Mouse (Mus musculus): ENCODE data around the gene Atp11c. TPM values are rescaled to one million over a fixed set of nuclear protein-coding genes. Genes with fewer than 3 reads are reported as not detected.
A peak's percentile ranks its signal among the peaks of the same experiment; 100 is the strongest.

Atp11c gene
- polyA plus RNA-seq, 2 experiments, result 3.4 to 4.9 TPM

- no peaks in the 10 kb centered on the region for H3K36me3 ChIP-seq (replicated peaks; ENCODE audit: control insufficient read depth, insufficient read depth, low read depth)
- H3K27me3 ChIP-seq (ENCODE audit: control insufficient read depth, insufficient read depth, low read length), result no peaks in the 10 kb centered on the region
- no peak overlapping the region for H3K27ac ChIP-seq
- TF ChIP-seq CTCF (IDR thresholded peaks at IDR 0.05; ENCODE audit: low read depth) (no peak), EP300 (IDR thresholded peaks at IDR 0.05; ENCODE audit: low read depth) (no peak)
- no peak for ATAC-seq (ENCODE audit: insufficient read depth)
- no peaks in the 10 kb centered on the region for H3K4me1 ChIP-seq (replicated peaks; ENCODE audit: control insufficient read depth in 2 of 2, insufficient read depth in 2 of 2, low read length in 1 of 2)
- H3K4me2 ChIP-seq (ENCODE audit: low read depth), result no peak overlapping the region
- WGBS (ENCODE audit: insufficient replicate concordance), result 50% methylated on average over 1 of the region's 1 CpGs
- H3K9me3 ChIP-seq (ENCODE audit: control insufficient read depth, low read length), result no peaks in the 10 kb centered on the region
- H3K9ac ChIP-seq (replicated peaks), result no peak overlapping the region
- H3K4me3 ChIP-seq (ENCODE audit: insufficient read depth in 1 of 2, low read depth in 2 of 2, low read length in 2 of 2), result no peak overlapping the region
- no peak for DNase-seq (ENCODE audit: low read depth in 3 of 3, low spot score in 3 of 3)
Measured at GRCm38 (mm10) chrX:60348741-60349140, 243.8 kb downstream of the Atp11c start.

- no peak overlapping the region for H3K4me2 ChIP-seq (ENCODE audit: low read depth)
- H3K4me3 ChIP-seq (ENCODE audit: insufficient read depth in 1 of 2, low read depth in 2 of 2, low read length in 2 of 2), result no peak overlapping the region
- no peak for ATAC-seq (ENCODE audit: insufficient read depth)
- no peaks in the 10 kb centered on the region for H3K4me1 ChIP-seq (replicated peaks; ENCODE audit: control insufficient read depth in 2 of 2, insufficient read depth in 2 of 2, low read length in 1 of 2)
- H3K27ac ChIP-seq, result no peak overlapping the region
- no peak for DNase-seq (ENCODE audit: low read depth in 3 of 3, low spot score in 3 of 3)
- no peaks in the 10 kb centered on the region for H3K36me3 ChIP-seq (replicated peaks; ENCODE audit: control insufficient read depth, insufficient read depth, low read depth)
- no peaks in the 10 kb centered on the region for H3K9me3 ChIP-seq (ENCODE audit: control insufficient read depth, low read length)
- no peaks in the 10 kb centered on the region for H3K27me3 ChIP-seq (ENCODE audit: control insufficient read depth, insufficient read depth, low read length)
- H3K9ac ChIP-seq (replicated peaks), result no peak overlapping the region
- no peak for TF ChIP-seq EP300 (IDR thresholded peaks at IDR 0.05; ENCODE audit: low read depth)
- TF ChIP-seq CTCF (IDR thresholded peaks at IDR 0.05; ENCODE audit: low read depth), result no peak
Measured at GRCm38 (mm10) chrX:60345447-60345846, 247.1 kb downstream of the Atp11c start.

- DNase-seq (ENCODE audit: low read depth in 3 of 3, low spot score in 3 of 3) (no peak), ATAC-seq (ENCODE audit: insufficient read depth) (no peak)
- no peak overlapping the region for H3K4me2 ChIP-seq (ENCODE audit: low read depth)
- H3K9me3 ChIP-seq (ENCODE audit: control insufficient read depth, low read length), result no peaks in the 10 kb centered on the region
- no peak overlapping the region for H3K9ac ChIP-seq (replicated peaks)
- no peak for TF ChIP-seq EP300 (IDR thresholded peaks at IDR 0.05; ENCODE audit: low read depth)
- no peak for TF ChIP-seq CTCF (IDR thresholded peaks at IDR 0.05; ENCODE audit: low read depth)
- H3K27me3 ChIP-seq (ENCODE audit: control insufficient read depth, insufficient read depth, low read length), result no peaks in the 10 kb centered on the region
- H3K4me3 ChIP-seq (ENCODE audit: insufficient read depth in 1 of 2, low read depth in 2 of 2, low read length in 2 of 2), result no peak overlapping the region
- H3K27ac ChIP-seq, result no peak overlapping the region
- no peaks in the 10 kb centered on the region for H3K4me1 ChIP-seq (replicated peaks; ENCODE audit: control insufficient read depth in 2 of 2, insufficient read depth in 2 of 2, low read length in 1 of 2)
- no peaks in the 10 kb centered on the region for H3K36me3 ChIP-seq (replicated peaks; ENCODE audit: control insufficient read depth, insufficient read depth, low read depth)
- WGBS (ENCODE audit: insufficient replicate concordance), result 73% methylated on average over 4 of the region's 4 CpGs
Measured at GRCm38 (mm10) chrX:60344991-60345390, 247.5 kb downstream of the Atp11c start.

- no peak overlapping the region for H3K9ac ChIP-seq (replicated peaks)
- 74% methylated on average over 3 of the region's 3 CpGs for WGBS (ENCODE audit: insufficient replicate concordance)
Measured at GRCm38 (mm10) chrX:60329735-60330134, 262.8 kb downstream of the Atp11c start.

GRCm38 (mm10) chrX:60321321-60321720, 271.2 kb downstream of the Atp11c start:
- Histone ChIP-seq H3K9me3 (ENCODE audit: control insufficient read depth, low read length) (no peaks in the 10 kb centered on the region), H3K4me1 (replicated peaks; ENCODE audit: control insufficient read depth in 2 of 2, insufficient read depth in 2 of 2, low read length in 1 of 2) (no peaks in the 10 kb centered on the region), H3K36me3 (replicated peaks; ENCODE audit: control insufficient read depth, insufficient read depth, low read depth) (no peaks in the 10 kb centered on the region), H3K9ac (replicated peaks) (no peak overlapping the region), H3K27ac (no peak overlapping the region), H3K4me3 (ENCODE audit: insufficient read depth in 1 of 2, low read depth in 2 of 2, low read length in 2 of 2) (no peak overlapping the region), H3K27me3 (ENCODE audit: control insufficient read depth, insufficient read depth, low read length) (no peaks in the 10 kb centered on the region), H3K4me2 (ENCODE audit: low read depth) (no peak overlapping the region)
- no peak for DNase-seq (ENCODE audit: low read depth in 3 of 3, low spot score in 3 of 3)
- no peak for TF ChIP-seq EP300 (IDR thresholded peaks at IDR 0.05; ENCODE audit: low read depth)
- 77% methylated on average over 4 of the region's 4 CpGs for WGBS (ENCODE audit: insufficient replicate concordance)
- ATAC-seq (ENCODE audit: insufficient read depth), result no peak

More at GRCm38 (mm10) chrX:60329735-60330134, 262.8 kb downstream of the Atp11c start:
- Histone ChIP-seq H3K4me2 (ENCODE audit: low read depth) (no peak overlapping the region), H3K9me3 (ENCODE audit: control insufficient read depth, low read length) (no peaks in the 10 kb centered on the region), H3K36me3 (replicated peaks; ENCODE audit: control insufficient read depth, insufficient read depth, low read depth) (no peaks in the 10 kb centered on the region), H3K27ac (no peak overlapping the region), H3K4me3 (ENCODE audit: insufficient read depth in 1 of 2, low read depth in 2 of 2, low read length in 2 of 2) (no peak overlapping the region), H3K27me3 (ENCODE audit: control insufficient read depth, insufficient read depth, low read length) (no peaks in the 10 kb centered on the region), H3K4me1 (replicated peaks; ENCODE audit: control insufficient read depth in 2 of 2, insufficient read depth in 2 of 2, low read length in 1 of 2) (no peaks in the 10 kb centered on the region)
- DNase-seq (ENCODE audit: low read depth in 3 of 3, low spot score in 3 of 3) (peak; percentile 3 to 5 (median 4)), ATAC-seq (ENCODE audit: insufficient read depth) (no peak)
- TF ChIP-seq EP300 (IDR thresholded peaks at IDR 0.05; ENCODE audit: low read depth), result no peak
- no peak for TF ChIP-seq CTCF (IDR thresholded peaks at IDR 0.05; ENCODE audit: low read depth)

Data from liver, embryonic 14.5 days (tissue).